Mouse (Mus musculus): ENCODE data around the gene Fads1. TPM values are rescaled to one million over a fixed set of nuclear protein-coding genes. Genes with fewer than 3 reads are reported as not detected.
"Not testable (repeated sequence)": the region's sequence is repeated elsewhere in the genome, so short reads cannot be mapped to it uniquely, and the experiment has no call there.

The Fads1 gene
- polyA plus RNA-seq, 1 experiment from 2014 or later: 54.6 TPM

DNA sequence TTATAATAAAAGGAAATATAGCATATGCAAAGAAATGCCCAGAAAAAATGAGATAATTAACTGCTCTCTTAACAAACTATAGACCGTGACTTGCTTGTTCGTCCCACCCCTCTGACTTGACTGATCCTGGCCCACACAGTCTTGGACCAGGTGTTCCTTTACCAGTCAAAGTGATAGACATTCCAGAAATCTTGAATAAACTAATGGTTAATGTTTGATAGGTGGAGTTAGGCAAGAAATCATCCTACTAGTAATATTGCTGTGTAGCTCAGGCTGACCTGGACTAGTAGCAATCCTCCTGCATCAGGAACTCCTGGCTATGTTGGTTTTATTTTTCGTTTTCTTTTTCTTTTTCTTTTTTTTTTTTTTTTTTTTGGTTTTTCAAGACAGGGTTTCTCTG lies 14.2 kb upstream of the Fads1 start:
- no peaks in the 10 kb centered on the region for H3K9me3 ChIP-seq (replicated peaks; ENCODE audit: low read length)
- no peak for TF ChIP-seq CTCF (IDR thresholded peaks at IDR 0.05; ENCODE audit: low read depth)

DNA sequence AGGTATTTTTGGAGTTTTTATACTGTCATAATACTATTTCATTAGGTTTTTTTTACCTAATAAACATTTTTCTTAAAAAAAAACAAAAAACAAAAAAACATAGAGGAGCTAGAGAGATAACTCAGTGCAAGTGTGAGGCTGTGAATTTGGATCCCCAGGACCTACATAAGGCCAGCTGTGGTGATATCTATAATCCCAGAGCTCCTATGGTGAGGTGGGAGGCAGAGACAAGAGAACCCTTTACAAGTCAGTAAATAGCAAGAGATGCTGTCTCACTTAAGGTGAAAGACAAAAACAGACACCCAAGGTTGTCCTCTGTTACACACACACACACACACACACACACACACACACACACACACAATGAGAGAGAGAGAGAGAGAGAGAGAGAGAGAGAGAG lies 13.5 kb upstream of the Fads1 start:
- Histone ChIP-seq H3K36me3 (ENCODE audit: insufficient read depth, low read length) (no peaks in the 10 kb centered on the region), H3K27me3 (ENCODE audit: insufficient read depth, low read length) (no peaks in the 10 kb centered on the region), H3K9ac (ENCODE audit: low read depth, low read length) (no peak overlapping the region), H3K4me2 (ENCODE audit: low read length) (no peak overlapping the region), H3K27ac (no peak overlapping the region), H3K4me1 (replicated peaks; ENCODE audit: insufficient read depth, low read length) (no peaks in the 10 kb centered on the region), H3K4me3 (replicated peaks; ENCODE audit: low read depth, low read length) (no peak overlapping the region), H3K9me3 (replicated peaks; ENCODE audit: low read length) (no peaks in the 10 kb centered on the region)
- TF ChIP-seq CTCF (IDR thresholded peaks at IDR 0.05; ENCODE audit: low read depth): no peak
- DNase-seq (ENCODE audit: low spot score): no peak
- no peak for ATAC-seq (replicated peaks; ENCODE audit: low FRiP score, low read depth)

More for the DNA sequence above, 14.2 kb upstream of the Fads1 start:
- no peaks in the 10 kb centered on the region for H3K36me3 ChIP-seq (ENCODE audit: insufficient read depth, low read length)
- ATAC-seq (replicated peaks; ENCODE audit: low FRiP score, low read depth) (no peak), DNase-seq (ENCODE audit: low spot score) (no peak)
- no peak overlapping the region for H3K4me2 ChIP-seq (ENCODE audit: low read length)
- no peaks in the 10 kb centered on the region for H3K27me3 ChIP-seq (ENCODE audit: insufficient read depth, low read length)
- no peak overlapping the region for H3K4me3 ChIP-seq (replicated peaks; ENCODE audit: low read depth, low read length)
- H3K4me1 ChIP-seq (replicated peaks; ENCODE audit: insufficient read depth, low read length): no peaks in the 10 kb centered on the region
- H3K27ac ChIP-seq: no peak overlapping the region
- WGBS: 65% methylated on average over 3 of the region's 3 CpGs
- H3K9ac ChIP-seq (ENCODE audit: low read depth, low read length): no peak overlapping the region

DNA sequence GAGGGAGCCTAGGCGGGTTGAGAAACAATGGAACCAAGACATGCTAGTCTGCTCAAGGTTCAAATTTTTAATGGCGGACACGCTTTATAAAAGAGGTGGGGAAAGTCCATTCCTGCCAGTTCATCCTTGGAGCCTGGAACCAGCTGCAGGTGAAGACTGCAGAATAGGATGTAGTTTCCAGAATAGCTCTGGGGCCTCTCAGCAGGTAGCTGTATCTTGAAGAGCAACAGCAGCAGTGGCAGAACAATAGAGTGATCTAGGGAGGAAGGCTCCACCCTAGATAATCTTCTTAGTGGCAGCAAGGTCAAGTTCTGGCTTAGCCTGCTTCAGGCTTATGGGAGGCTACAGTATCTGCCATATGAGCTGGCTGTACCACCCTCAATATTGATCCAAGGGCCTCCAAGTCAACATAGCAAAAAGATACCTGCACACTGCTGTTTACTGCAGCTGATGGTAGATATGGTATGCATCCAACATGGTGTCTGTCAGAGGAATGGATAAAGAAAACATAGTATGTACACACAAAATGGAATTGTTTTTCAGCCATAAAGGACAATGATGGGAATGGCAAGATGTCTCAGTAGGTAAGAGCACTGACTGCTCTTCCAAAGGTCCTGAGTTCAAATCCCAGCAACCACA lies 12.9 kb upstream of the Fads1 start:
- not testable (repeated sequence) for H3K9ac ChIP-seq (ENCODE audit: low read depth, low read length); H3K27ac ChIP-seq; H3K36me3 ChIP-seq (ENCODE audit: insufficient read depth, low read length); H3K4me1 ChIP-seq (replicated peaks; ENCODE audit: insufficient read depth, low read length); ATAC-seq (replicated peaks; ENCODE audit: low FRiP score, low read depth); H3K4me3 ChIP-seq (replicated peaks; ENCODE audit: low read depth, low read length); H3K27me3 ChIP-seq (ENCODE audit: insufficient read depth, low read length); H3K9me3 ChIP-seq (replicated peaks; ENCODE audit: low read length); DNase-seq (ENCODE audit: low spot score); H3K4me2 ChIP-seq (ENCODE audit: low read length)
- 96% methylated on average over 3 of the region's 3 CpGs for WGBS

DNA sequence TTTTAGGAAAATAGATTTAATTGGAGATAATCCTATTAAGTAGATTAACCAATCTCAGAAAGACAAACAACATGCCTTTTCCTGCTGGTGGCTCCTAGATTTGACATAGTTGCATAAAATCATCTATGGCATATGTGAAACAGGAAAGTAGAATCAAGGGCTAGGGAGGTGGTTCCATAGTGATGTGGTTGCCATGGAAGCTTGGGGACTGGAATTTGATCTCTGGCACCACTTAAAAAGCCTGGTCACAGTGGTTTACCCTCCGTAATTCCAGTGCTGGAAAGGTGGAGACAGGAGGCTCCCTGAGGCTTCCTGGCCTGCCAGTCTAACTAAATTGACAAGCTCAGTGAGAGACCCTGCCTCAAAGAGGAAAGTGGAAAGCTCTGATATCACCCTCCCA lies 12.2 kb upstream of the Fads1 start:
- ATAC-seq (replicated peaks; ENCODE audit: low FRiP score, low read depth): no peak
- 30% methylated on average over 1 of the region's 1 CpGs for WGBS
- DNase-seq (ENCODE audit: low spot score): no peak
- Histone ChIP-seq H3K9me3 (replicated peaks; ENCODE audit: low read length) (no peaks in the 10 kb centered on the region), H3K27ac (no peak overlapping the region), H3K36me3 (ENCODE audit: insufficient read depth, low read length) (no peaks in the 10 kb centered on the region), H3K4me1 (replicated peaks; ENCODE audit: insufficient read depth, low read length) (no peaks in the 10 kb centered on the region), H3K9ac (ENCODE audit: low read depth, low read length) (no peak overlapping the region), H3K4me2 (ENCODE audit: low read length) (no peak overlapping the region), H3K27me3 (ENCODE audit: insufficient read depth, low read length) (no peaks in the 10 kb centered on the region), H3K4me3 (replicated peaks; ENCODE audit: low read depth, low read length) (no peak overlapping the region)
- no peak for TF ChIP-seq CTCF (IDR thresholded peaks at IDR 0.05; ENCODE audit: low read depth)

DNA sequence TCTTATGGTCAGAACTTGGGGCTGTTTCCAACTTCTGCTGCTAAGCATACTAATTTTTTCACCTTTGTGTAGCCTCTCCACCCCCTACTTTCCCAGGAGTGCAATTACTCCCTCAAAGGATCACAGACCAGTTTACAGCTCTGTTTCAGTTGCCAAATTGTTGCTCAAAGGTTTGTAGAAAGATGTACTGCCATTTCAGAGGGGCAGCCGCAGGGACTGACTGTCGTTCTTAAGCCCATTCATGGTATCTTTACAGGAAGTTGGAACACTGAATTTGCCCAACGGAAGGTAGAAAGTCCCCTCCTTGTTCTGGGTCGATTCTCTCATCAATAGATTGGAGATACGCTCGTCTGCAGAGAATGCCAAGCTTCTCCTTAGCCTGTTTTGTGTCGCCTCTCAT lies 11.3 kb upstream of the Fads1 start:
- Histone ChIP-seq H3K36me3 (ENCODE audit: insufficient read depth, low read length) (no peaks in the 10 kb centered on the region), H3K9me3 (replicated peaks; ENCODE audit: low read length) (no peaks in the 10 kb centered on the region), H3K27me3 (ENCODE audit: insufficient read depth, low read length) (no peaks in the 10 kb centered on the region), H3K27ac (no peak overlapping the region), H3K4me1 (replicated peaks; ENCODE audit: insufficient read depth, low read length) (no peaks in the 10 kb centered on the region), H3K4me3 (replicated peaks; ENCODE audit: low read depth, low read length) (no peak overlapping the region), H3K4me2 (ENCODE audit: low read length) (no peak overlapping the region), H3K9ac (ENCODE audit: low read depth, low read length) (no peak overlapping the region)
- TF ChIP-seq CTCF (IDR thresholded peaks at IDR 0.05; ENCODE audit: low read depth): no peak
- WGBS: 64% methylated on average over 7 of the region's 7 CpGs
- no peak for DNase-seq (ENCODE audit: low spot score)
- no peak for ATAC-seq (replicated peaks; ENCODE audit: low FRiP score, low read depth)

DNA sequence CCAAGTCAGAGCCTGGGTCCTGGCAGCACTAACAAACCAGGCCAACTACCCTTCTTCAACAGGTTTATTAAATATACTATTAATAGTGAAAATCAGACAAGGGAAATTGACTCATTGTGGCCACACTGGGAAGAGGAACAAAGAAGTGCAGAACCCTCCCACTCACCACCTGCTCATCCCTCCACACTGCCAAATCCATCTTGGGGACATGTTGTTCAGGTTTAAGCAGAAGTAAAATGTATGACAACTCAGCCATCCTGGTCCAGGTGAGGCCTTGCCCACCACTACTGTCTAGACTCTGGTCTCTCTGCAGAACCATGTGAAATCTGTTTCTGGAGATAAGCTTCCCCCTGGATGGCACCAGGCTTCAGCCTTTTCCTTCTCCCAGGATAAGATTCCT lies 10.8 kb upstream of the Fads1 start:
- TF ChIP-seq CTCF (IDR thresholded peaks at IDR 0.05; ENCODE audit: low read depth): no peak
- Histone ChIP-seq H3K27ac (no peak overlapping the region), H3K4me3 (replicated peaks; ENCODE audit: low read depth, low read length) (no peak overlapping the region), H3K27me3 (ENCODE audit: insufficient read depth, low read length) (no peaks in the 10 kb centered on the region), H3K36me3 (ENCODE audit: insufficient read depth, low read length) (no peaks in the 10 kb centered on the region), H3K9ac (ENCODE audit: low read depth, low read length) (no peak overlapping the region), H3K4me1 (replicated peaks; ENCODE audit: insufficient read depth, low read length) (no peaks in the 10 kb centered on the region), H3K9me3 (replicated peaks; ENCODE audit: low read length) (no peaks in the 10 kb centered on the region), H3K4me2 (ENCODE audit: low read length) (no peak overlapping the region)
- DNase-seq (ENCODE audit: low spot score): no peak
- no peak for ATAC-seq (replicated peaks; ENCODE audit: low FRiP score, low read depth)

DNA sequence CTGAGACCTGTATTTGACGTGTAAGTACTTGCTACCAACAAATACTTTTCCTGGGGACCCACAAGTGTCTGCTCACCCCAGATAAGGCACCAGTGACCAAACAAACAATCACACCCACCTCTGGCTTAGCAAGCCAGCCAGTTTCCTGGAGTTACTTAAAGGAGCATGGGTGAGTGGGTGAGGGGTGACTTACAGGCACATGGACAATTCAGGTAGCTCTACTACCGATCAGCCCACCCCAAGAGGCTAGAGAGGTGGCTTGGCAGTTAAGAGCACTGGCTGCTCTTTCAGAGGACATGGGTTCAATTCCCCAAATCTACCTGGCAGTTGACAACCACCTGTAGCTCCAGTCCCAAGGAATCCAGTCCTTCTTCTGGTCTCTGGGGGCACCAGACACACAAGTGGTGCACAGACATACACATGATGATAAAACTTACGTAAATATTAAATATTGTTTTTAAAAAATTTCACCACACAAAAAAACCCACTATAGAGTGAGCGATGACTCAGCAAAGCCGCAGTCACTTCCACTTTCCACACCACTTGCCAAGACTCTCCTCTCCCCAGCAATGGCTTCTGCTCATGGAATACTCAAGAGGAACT lies 9.5 kb upstream of the Fads1 start:
- no peak overlapping the region for H3K27ac ChIP-seq
- ATAC-seq (replicated peaks; ENCODE audit: low FRiP score, low read depth) (no peak), DNase-seq (ENCODE audit: low spot score) (no peak)
- H3K9me3 ChIP-seq (replicated peaks; ENCODE audit: low read length): no peaks in the 10 kb centered on the region
- no peaks in the 10 kb centered on the region for H3K36me3 ChIP-seq (ENCODE audit: insufficient read depth, low read length)
- TF ChIP-seq CTCF (IDR thresholded peaks at IDR 0.05; ENCODE audit: low read depth): no peak
- no peaks in the 10 kb centered on the region for H3K27me3 ChIP-seq (ENCODE audit: insufficient read depth, low read length)
- H3K9ac ChIP-seq (ENCODE audit: low read depth, low read length): no peak overlapping the region
- WGBS: 81% methylated on average over 5 of the region's 5 CpGs
- no peak overlapping the region for H3K4me2 ChIP-seq (ENCODE audit: low read length)
- no peaks in the 10 kb centered on the region for H3K4me1 ChIP-seq (replicated peaks; ENCODE audit: insufficient read depth, low read length)
- H3K4me3 ChIP-seq (replicated peaks; ENCODE audit: low read depth, low read length): no peak overlapping the region

All from kidney, postnatal 0 days (tissue).